Mouse (Mus musculus): Measurements from ENCODE around the gene Shisa2.
"Not testable (repeated sequence)": the region's sequence is repeated elsewhere in the genome, so short reads cannot be mapped to it uniquely, and the experiment has no call there.

Gene Shisa2

GRCm38 (mm10) chr14:59625158-59625805 lies at the start of gene Shisa2:
Gene Shisa2 (plus strand): TSS chr14:59625308.
- DNase-seq (ENCODE audit: low read depth, low spot score) = no peak

- no peak for DNase-seq (ENCODE audit: low read depth, low spot score)
Measured at GRCm38 (mm10) chr14:59576385-59576784, 48.7 kb upstream of the Shisa2 start.

GRCm38 (mm10) chr14:59590614-59591013 lies 34.5 kb upstream of the Shisa2 start:
- peak; percentile 70 for DNase-seq (ENCODE audit: low read depth, low spot score)

GRCm38 (mm10) chr14:59591901-59592300 lies 33.2 kb upstream of the Shisa2 start:
- no peak for DNase-seq (ENCODE audit: low read depth, low spot score)

GRCm38 (mm10) chr14:59592593-59592992 lies 32.5 kb upstream of the Shisa2 start:
- no peak for DNase-seq (ENCODE audit: low read depth, low spot score)

GRCm38 (mm10) chr14:59594988-59595387 lies 30.1 kb upstream of the Shisa2 start:
- DNase-seq (ENCODE audit: low read depth, low spot score) = no peak

- peak; percentile 95 for DNase-seq (ENCODE audit: low read depth, low spot score)
Measured at GRCm38 (mm10) chr14:59597398-59598259, 27.5 kb upstream of the Shisa2 start, which contains the start of gene Cdadc1. Gene Cdadc1 (minus strand): TSS chr14:59597959.

- no peak for DNase-seq (ENCODE audit: low read depth, low spot score)
Measured at GRCm38 (mm10) chr14:59598260-59598627, 26.9 kb upstream of the Shisa2 start.

GRCm38 (mm10) chr14:59604002-59604645 lies 21.0 kb upstream of the Shisa2 start:
- peak; percentile 60 for DNase-seq (ENCODE audit: low read depth, low spot score)

GRCm38 (mm10) chr14:59605671-59606353 lies 19.3 kb upstream of the Shisa2 start:
- peak; percentile 81 for DNase-seq (ENCODE audit: low read depth, low spot score)

GRCm38 (mm10) chr14:59607021-59607420 lies 18.1 kb upstream of the Shisa2 start:
- no peak for DNase-seq (ENCODE audit: low read depth, low spot score)

- peak; percentile 67 for DNase-seq (ENCODE audit: low read depth, low spot score)
Measured at GRCm38 (mm10) chr14:59612920-59613625, 12.0 kb upstream of the Shisa2 start.

GRCm38 (mm10) chr14:59614149-59614548 lies 11.0 kb upstream of the Shisa2 start:
- not testable (repeated sequence) for DNase-seq (ENCODE audit: low read depth, low spot score)

GRCm38 (mm10) chr14:59616802-59617201 lies 8.3 kb upstream of the Shisa2 start:
- no peak for DNase-seq (ENCODE audit: low read depth, low spot score)

GRCm38 (mm10) chr14:59624326-59624885 lies 702 bp upstream of the Shisa2 start:
- DNase-seq (ENCODE audit: low read depth, low spot score) = no peak

GRCm38 (mm10) chr14:59625806-59626364 lies 777 bp downstream of the Shisa2 start:
- DNase-seq (ENCODE audit: low read depth, low spot score) = no peak

GRCm38 (mm10) chr14:59626711-59627110 lies 1.6 kb downstream of the Shisa2 start:
- no peak for DNase-seq (ENCODE audit: low read depth, low spot score)

GRCm38 (mm10) chr14:59627142-59627680 lies 2.1 kb downstream of the Shisa2 start:
- DNase-seq (ENCODE audit: low read depth, low spot score) = no peak

- DNase-seq (ENCODE audit: low read depth, low spot score) = no peak
Measured at GRCm38 (mm10) chr14:59627823-59628222, 2.7 kb downstream of the Shisa2 start.

GRCm38 (mm10) chr14:59629308-59629707 lies 4.2 kb downstream of the Shisa2 start:
- DNase-seq (ENCODE audit: low read depth, low spot score) = no peak
